ENCODE assay signal across 28 mouse cellular contexts in the genomic region with DNA sequence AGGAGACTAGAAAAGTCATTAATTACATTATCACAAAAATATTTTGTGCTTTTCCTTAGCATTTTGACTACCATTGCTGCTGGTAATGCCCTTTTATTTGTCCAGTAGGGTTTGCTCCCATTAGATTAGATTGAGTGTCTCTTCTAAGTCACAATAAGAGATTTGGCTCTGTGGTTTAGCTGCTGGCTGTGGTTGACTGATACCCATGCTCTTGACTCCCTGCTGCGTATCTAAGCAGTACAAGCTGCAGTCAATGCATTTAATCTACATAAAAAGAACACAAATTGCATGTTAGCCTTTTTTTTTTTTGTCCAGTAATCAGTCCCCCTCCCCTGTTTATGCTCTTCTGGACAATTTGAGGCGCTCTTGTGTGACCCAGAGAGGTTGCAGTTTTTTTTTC.
DNase-seq lines count a peak whose midpoint lies in the region; ATAC-seq lines count a peak whose summit lies in the region.
"Had no signal": no experiment of that assay in that cellular context is flagged by ENCODE, and none has a peak within 500 bp of the region (broad histone marks: within the 10 kb centered on the region; RNA-seq: fewer than 3 reads in every experiment).

No protein-coding gene starts in this region.

- WGBS in forebrain, embryonic 14.5 days = 49% methylated on average over 2 of the region's 2 CpGs
- WGBS in forebrain, embryonic 12.5 days = 60% methylated on average over 2 of the region's 2 CpGs
- 49% methylated on average over 2 of the region's 2 CpGs for WGBS in neural tube, embryonic 13.5 days

- ATAC-seq in forebrain, embryonic 14.5 days = no peak
- no peak for ATAC-seq in forebrain, embryonic 12.5 days (ENCODE audit: low FRiP score)
- ATAC-seq in neural tube, embryonic 13.5 days (ENCODE audit: low read depth) = peak; percentile 56
- peak; percentile 83 for ATAC-seq in common myeloid progenitor, adult 5-6 weeks (replicated peaks; ENCODE audit: low read depth, poor library complexity, severe bottlenecking)
- ATAC-seq in granulocyte monocyte progenitor cell, adult 5-6 weeks (replicated peaks; ENCODE audit: poor library complexity, severe bottlenecking) = no peak
- ATAC-seq: activated CD4-positive, CD25-positive, alpha-beta regulatory T cell, adult 4 months; forebrain, embryonic 16.5 days; hindbrain, postnatal 0 days; inflammation-experienced regulatory T-cells, adult 6 months had no signal

- H3K27me3 ChIP-seq in forebrain, embryonic 14.5 days (replicated peaks; ENCODE audit: control insufficient read depth, insufficient read depth, low read length) = no peaks in the 10 kb centered on the region
- H3K27me3 ChIP-seq in forebrain, embryonic 12.5 days = peaks cover 63% of the 10 kb centered on the region
- H3K27me3 ChIP-seq in neural tube, embryonic 13.5 days = peaks cover 56% of the 10 kb centered on the region
- H3K27me3 ChIP-seq: CH12.LX; embryonic facial prominence, embryonic 15.5 days had no signal

- no peaks in the 10 kb centered on the region for H3K9me3 ChIP-seq in forebrain, embryonic 14.5 days (replicated peaks; ENCODE audit: control insufficient read depth, low read length)
- H3K9me3 ChIP-seq in forebrain, embryonic 12.5 days = no peaks in the 10 kb centered on the region
- H3K9me3 ChIP-seq in neural tube, embryonic 13.5 days = no peaks in the 10 kb centered on the region
- H3K9me3 ChIP-seq: embryonic facial prominence, embryonic 12.5 days; embryonic facial prominence, embryonic 15.5 days; G1E; heart, embryonic 13.5 days had no signal

- peak; percentile 0 for DNase-seq in forebrain, embryonic 14.5 days (ENCODE audit: low spot score)
- no peak for DNase-seq in neural tube, embryonic 10.5 days (ENCODE audit: extremely low spot score, low spot score)
- no peak for DNase-seq in spleen, postnatal 14 days (ENCODE audit: low spot score in 2 of 2)
- DNase-seq in right cerebral cortex, postnatal 36 days (ENCODE audit: low spot score in 2 of 2) = no peak
- DNase-seq: adrenal gland, adult 8-10 months; adrenal gland, postnatal 25 days; B cell, adult 2 months; cerebellum, adult 18-20 months; cerebellum, adult 9-10 months; cerebellum, postnatal 14 days; gastrocnemius, postnatal 10 days; heart, adult 18-20 months; heart, postnatal 14 days; heart, postnatal 4 days had no signal

- no peak overlapping the region for H3K9ac ChIP-seq in forebrain, embryonic 14.5 days (ENCODE audit: low read length)
- no peak overlapping the region for H3K9ac ChIP-seq in forebrain, embryonic 12.5 days
- H3K9ac ChIP-seq in neural tube, embryonic 13.5 days = no peak overlapping the region
- H3K9ac ChIP-seq: embryonic facial prominence, embryonic 12.5 days; embryonic facial prominence, embryonic 15.5 days; heart, embryonic 13.5 days; hindbrain, embryonic 14.5 days had no signal

- H3K27ac ChIP-seq in forebrain, embryonic 14.5 days (ENCODE audit: low read depth, low read length) = no peak overlapping the region
- no peak overlapping the region for H3K27ac ChIP-seq in forebrain, embryonic 12.5 days
- no peak overlapping the region for H3K27ac ChIP-seq in neural tube, embryonic 13.5 days (replicated peaks)
- H3K27ac ChIP-seq: embryonic facial prominence, embryonic 12.5 days; embryonic facial prominence, embryonic 15.5 days; heart, embryonic 13.5 days; hindbrain, embryonic 14.5 days; hindbrain, postnatal 0 days had no signal

- no peak overlapping the region for H3K4me2 ChIP-seq in forebrain, embryonic 14.5 days (ENCODE audit: low read length)
- H3K4me2 ChIP-seq in forebrain, embryonic 12.5 days = no peak overlapping the region
- H3K4me2 ChIP-seq in neural tube, embryonic 13.5 days = no peak overlapping the region
- H3K4me2 ChIP-seq: embryonic facial prominence, embryonic 12.5 days; embryonic facial prominence, embryonic 15.5 days; heart, embryonic 13.5 days; hindbrain, embryonic 14.5 days had no signal

- no peaks in the 10 kb centered on the region for H3K4me1 ChIP-seq in forebrain, embryonic 14.5 days (ENCODE audit: control insufficient read depth, insufficient read depth, low read length)
- no peaks in the 10 kb centered on the region for H3K4me1 ChIP-seq in forebrain, embryonic 12.5 days
- no peaks in the 10 kb centered on the region; the same call in 1 of the 2 replicates for H3K4me1 ChIP-seq in neural tube, embryonic 13.5 days (replicated peaks)
- H3K4me1 ChIP-seq: embryonic facial prominence, embryonic 12.5 days; embryonic facial prominence, embryonic 15.5 days; heart, embryonic 13.5 days had no signal

- no peak overlapping the region for H3K4me3 ChIP-seq in forebrain, embryonic 14.5 days (ENCODE audit: low read depth, low read length)
- H3K4me3 ChIP-seq in forebrain, embryonic 12.5 days (replicated peaks) = no peak overlapping the region
- H3K4me3 ChIP-seq in neural tube, embryonic 13.5 days = no peak overlapping the region
- H3K4me3 ChIP-seq: embryonic facial prominence, embryonic 12.5 days; embryonic facial prominence, embryonic 15.5 days; heart, embryonic 13.5 days had no signal

- no peaks in the 10 kb centered on the region for H3K36me3 ChIP-seq in forebrain, embryonic 14.5 days (ENCODE audit: control insufficient read depth, insufficient read depth, low read length)
- H3K36me3 ChIP-seq in forebrain, embryonic 12.5 days (replicated peaks) = no peaks in the 10 kb centered on the region
- no peaks in the 10 kb centered on the region for H3K36me3 ChIP-seq in neural tube, embryonic 13.5 days
- H3K36me3 ChIP-seq: embryonic facial prominence, embryonic 12.5 days; embryonic facial prominence, embryonic 15.5 days; G1E; heart, embryonic 13.5 days had no signal

Comparison
In these comparisons a context has a peak if more than half of its experiments do, and no peak if none do; other contexts are left out.
1. ATAC-seq: peak in neural tube, embryonic 13.5 days (single experiment) and common myeloid progenitor, adult 5-6 weeks (single experiment); none in forebrain, embryonic 14.5 days (single experiment), forebrain, embryonic 12.5 days (single experiment) and granulocyte monocyte progenitor cell, adult 5-6 weeks (single experiment).